Mouse (Mus musculus) gastrocnemius, adult 8-10 months (tissue): ENCODE results near the gene AF067061. TPM values are rescaled to one million over a fixed set of nuclear protein-coding genes. Genes with fewer than 3 reads are reported as not detected.
"Not testable (repeated sequence)": the region's sequence is repeated elsewhere in the genome, so short reads cannot be mapped to it uniquely, and the experiment has no call there.

Experiments
- DNase-seq, 2 experiments: peaks; one replicate each; pipeline ENCODE4 v3.0.0; 2022; ENCODE audit warnings: low spot score in 2 of 2
- total RNA-seq, 4 experiments: library from RNA; stranded (reverse); gene quantifications; 2 replicates each; pipeline ENCODE4 v1.2.4; 2022

AF067061 gene
- not detected for total RNA-seq

DNA sequence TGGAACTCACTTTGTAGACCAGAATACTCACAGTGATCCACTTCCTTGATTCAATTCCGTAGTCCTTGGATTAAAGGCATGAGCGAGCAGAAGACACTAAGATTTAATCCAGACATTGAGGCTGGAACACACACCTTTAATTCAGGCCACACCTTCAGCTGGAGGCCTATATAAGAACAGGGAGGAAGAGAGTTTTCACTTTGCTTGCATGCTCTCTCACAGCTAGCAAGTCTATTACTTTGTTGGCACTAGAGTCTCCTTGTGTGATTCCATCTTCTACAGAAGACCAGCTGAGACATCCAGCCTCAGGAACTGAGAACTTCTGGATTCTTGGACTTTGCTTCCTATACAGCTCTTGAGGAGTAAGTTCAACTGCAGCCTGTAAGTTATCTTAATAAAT is at the start of gene AF067061:
TSS of gene AF067061 (plus strand) at position 245 of the 400 bp plus-strand sequence.
- not testable (repeated sequence) for DNase-seq

DNA sequence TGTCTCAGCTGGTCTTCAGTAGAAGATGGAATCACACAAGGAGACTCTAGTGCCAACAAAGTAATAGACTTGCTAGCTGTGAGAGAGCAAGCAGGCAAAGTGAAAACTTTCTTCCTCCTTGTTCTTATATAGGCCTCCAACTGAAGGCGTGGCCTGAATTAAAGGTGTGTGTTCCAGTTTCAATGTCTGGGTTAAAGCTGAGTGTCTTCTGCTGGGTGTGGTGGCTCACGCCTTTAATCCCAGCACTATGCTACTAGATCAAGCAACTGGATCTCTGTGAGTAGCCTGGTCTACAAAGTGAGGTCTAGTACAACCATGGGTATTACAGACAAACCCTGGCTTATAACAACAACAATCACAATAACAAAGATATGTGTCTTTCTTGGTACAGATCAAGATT is 47.1 kb upstream of the AF067061 start, which contains the start of gene Gm21762:
TSS of gene Gm21762 (minus strand) at position 101 of the 400 bp plus-strand sequence.
- not testable (repeated sequence) for DNase-seq

DNA sequence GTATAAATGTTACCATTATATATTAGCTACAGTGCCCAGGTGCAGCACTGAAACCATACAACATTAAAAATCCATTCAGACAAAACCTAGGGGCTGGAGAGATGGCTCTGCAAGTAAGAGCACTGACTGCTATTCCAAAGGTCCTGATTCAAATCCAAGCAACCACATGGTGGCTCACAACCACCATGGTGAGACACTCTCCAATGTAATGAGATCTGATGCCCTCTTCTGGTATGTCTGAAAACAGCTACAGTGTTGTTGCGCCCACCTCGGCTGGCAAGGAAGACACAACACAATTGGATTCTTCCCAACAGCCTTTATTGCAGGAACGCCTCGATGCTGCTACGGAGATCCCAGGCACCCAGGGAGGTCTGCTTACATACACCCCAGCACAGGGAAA is 42.0 kb upstream of the AF067061 start:
- not testable (repeated sequence) for DNase-seq

DNA sequence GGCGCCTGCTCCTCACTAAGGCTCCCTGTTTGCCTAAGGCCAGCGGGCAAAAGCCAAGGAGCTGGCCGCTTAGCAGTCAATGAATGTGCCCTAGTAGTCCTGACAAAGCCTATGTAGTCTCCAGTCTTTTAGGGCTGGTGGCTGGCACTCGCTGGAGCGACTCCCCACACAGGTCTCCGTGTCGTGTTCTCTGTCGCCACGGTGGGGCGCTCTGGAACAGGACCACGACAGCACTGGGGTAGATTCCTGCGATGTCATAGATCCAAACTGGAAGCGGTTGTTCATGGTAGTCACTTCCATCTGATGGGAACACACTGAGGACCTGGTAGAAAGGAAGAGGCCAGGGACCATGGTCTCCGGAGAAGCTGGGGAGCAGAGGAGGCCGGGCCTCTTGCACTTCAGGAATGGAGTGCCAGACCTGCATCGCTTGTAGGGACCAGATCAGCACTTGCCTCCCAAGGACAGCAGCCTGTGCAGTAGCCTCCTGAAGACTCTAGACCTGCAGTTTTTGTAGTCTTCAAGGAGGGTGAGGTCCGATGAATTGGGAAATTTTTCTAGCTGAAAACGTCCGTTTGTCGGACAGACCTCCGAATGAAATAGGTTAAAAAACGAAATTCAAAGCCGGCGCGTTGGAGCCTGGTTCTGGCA is 39.8 kb upstream of the AF067061 start:
- not testable (repeated sequence) for DNase-seq

DNA sequence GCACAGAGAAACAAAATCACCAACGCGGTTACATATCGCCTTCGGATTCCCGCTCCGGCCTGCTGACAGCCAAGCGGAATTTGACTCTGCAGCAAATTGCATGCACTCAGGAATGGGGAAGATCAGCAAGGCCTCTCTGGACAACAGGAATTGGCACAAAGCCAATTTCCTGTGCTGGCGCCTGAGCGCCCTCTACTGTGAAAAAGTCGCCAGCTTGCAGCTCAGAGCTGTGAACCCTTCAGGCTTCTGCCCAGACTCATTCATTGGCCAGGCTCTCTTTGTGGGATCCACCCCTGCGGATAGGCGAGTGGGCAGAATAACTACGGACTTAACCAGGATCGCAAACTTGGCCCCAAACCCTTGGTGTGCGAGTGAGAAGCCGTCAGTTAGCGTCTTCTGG is 31.1 kb upstream of the AF067061 start:
- not testable (repeated sequence) for DNase-seq

DNA sequence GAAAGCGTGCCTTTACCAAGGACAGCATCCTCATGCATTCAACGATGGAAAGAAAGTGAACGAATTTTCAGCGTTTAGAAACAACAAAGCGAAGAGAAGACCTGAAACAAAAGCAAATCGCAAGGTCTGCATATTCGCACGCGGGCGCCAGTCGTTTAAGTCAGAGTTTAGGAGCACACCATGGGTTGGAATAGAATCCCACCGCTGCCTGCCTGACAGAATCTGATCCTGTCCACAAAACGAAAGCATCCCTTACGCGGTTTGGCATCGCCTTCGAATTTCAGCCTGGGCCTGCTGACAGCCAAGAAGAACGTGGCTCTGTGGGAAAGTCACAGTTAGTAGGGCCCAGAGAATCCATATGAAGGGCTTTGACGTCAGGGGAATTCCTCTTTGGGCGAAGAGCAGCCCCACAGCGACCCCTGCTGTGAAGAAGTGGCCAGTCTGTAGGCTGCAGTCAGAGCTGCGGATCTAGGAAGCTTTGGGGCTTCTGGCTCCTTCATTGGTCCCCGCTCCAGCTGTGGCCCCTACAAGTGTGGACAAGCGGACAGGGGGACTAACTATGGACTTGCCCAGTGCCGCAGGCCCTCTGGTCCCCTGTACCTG is 30.4 kb upstream of the AF067061 start:
- DNase-seq, result not testable (repeated sequence)

DNA sequence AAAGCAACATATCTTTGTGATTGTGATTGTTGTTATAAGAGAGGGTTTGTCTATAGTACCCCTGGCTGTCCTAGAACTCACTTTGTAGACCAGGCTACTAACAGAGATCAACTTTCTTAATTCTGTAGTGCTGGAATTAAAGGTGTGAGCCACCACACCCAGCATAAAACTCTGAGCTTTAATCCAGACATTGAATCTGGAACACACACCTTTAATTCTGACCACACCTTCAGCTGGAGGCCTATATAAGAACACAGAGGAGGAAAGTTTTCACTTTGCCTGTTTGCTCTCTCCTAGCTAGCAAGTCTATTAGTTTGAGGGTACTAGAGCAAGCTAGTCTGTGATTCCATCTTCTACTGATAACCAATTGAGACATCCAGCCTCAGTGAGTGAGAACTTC is 24.1 kb upstream of the AF067061 start, which contains the start of gene Gm21731:
TSS of gene Gm21731 (plus strand) at position 301 of the 400 bp plus-strand sequence.
- DNase-seq, result not testable (repeated sequence)

DNA sequence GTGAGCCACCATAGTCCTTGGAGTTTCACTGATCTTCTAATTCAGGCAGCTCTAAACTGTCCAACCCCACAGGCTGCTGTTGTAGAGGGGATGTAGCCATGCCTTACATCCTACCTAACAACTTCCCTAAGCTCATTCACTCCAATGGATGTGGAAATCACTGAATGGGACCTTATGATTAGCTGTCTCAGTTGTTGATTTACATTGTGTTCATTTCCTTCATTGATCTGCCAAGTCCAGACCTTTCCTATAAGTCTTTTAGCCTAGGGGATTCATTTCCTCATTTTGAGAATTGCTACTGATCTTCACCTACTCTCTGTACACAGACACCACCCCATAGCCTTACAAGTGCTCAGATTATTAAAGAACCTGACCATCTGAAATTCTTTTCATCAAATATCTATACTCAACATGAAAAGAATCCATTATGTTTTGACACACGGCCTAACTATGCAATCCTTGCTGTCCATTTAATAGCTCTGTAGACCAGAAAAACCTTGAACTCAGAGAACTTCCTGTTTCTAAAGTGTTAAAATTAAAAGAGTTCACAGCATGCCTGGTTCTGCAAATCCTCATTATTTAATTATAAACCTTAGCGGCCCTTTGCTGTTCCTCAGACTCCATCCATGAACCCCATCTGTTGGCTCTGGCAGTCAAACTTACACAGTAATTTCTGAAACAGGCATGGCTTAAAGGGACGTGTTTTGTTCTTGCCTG is 11.5 kb upstream of the AF067061 start:
- not testable (repeated sequence) for DNase-seq

DNA sequence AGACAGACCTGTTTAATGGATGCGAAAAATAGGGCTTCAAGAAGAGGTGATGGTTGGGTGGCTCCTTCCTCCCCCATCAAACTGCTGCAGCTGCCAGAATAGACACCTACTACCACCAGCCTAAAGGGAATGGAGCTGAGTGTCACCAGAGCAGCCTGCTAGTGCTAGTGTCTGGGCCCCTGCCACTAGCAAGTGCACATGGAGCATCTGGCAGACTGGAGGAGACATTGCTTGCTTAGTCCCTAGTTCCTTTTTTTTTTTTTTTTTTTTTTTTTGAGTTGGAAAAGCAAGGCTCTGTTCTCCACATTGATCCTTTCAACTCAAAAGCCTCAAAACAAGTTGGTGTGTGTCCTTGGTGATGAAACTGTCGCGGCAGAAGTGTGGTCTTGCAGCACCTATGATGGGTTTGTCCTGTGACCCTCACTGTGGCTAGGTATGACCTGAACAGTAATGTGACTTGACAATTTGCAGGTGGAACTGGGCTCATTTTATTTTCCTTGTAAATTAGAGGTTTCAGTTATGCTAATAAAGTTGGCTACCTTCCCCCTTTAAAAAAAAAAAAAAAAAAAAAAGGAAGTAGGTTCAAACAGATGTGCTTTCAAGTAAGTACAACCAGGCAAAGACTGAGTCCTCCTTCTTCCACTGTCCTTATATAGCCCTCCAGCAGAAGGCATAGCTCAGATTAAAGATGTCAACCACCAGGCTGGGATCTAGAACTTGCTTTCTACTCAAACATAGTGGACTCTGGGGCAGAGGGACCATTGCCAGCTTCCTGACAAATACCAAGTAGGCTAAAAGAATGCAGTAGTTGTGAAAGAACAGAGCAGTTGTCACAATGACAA is 3.9 kb upstream of the AF067061 start:
- DNase-seq, result not testable (repeated sequence)

DNA sequence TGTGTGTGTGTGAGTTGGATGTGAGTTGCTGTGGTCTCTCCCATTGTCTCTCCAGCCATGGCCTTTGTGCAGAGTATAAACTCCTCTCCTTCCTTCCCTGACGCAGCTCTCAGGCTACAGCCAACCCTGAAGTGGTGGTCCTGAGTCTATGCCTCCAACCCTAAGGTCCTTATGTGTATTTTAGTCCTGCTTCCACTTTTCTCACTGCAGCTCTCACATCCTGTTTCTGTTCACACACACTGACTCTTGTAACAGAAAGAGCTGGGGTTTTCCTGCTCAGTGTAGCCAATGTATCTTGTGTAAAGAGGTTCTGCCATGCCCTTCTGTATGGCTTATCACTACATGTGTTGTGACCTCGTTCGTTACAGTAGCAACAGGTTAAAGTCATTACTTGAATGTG is 3.2 kb upstream of the AF067061 start:
- not testable (repeated sequence) for DNase-seq

DNA sequence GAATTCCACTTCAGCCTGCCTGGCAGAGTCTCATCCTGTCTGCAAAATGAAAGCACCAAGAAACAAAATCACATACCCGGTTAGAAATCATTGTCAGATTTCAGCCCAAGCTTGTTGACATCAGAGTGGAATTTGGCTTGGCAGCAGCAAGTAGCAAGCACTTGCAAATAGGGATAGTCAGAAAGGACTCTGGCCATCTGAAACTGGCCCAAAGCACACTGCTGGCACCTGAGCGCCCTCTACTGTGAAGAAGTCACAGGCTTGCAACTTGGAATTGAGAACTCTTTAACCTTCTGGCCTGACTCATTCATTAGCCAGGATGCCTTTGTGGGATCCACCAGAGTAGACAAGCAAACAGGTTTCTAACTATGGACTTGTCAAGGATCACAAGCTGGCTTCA is 14.9 kb downstream of the AF067061 start:
- DNase-seq, result not testable (repeated sequence)

DNA sequence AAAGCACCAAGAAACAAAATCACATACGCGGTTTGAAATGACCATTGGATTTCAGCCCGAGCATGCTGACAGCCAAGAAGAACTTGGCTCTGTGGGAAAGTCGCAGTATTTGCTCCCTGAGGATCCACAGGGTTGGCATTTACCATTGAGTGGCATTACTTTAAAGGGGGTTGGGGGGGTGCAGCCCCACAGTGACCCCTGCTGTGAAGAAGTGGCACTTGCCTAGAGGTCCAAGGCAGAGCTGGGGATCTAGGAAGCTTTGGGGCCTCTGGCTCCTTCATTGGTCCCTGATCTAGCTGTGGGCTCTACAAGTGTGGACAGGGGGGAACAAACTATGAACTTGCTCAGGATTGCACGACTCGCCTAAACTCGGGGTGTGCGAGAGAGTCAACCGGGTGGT is 15.9 kb downstream of the AF067061 start:
- DNase-seq, result no peak

DNA sequence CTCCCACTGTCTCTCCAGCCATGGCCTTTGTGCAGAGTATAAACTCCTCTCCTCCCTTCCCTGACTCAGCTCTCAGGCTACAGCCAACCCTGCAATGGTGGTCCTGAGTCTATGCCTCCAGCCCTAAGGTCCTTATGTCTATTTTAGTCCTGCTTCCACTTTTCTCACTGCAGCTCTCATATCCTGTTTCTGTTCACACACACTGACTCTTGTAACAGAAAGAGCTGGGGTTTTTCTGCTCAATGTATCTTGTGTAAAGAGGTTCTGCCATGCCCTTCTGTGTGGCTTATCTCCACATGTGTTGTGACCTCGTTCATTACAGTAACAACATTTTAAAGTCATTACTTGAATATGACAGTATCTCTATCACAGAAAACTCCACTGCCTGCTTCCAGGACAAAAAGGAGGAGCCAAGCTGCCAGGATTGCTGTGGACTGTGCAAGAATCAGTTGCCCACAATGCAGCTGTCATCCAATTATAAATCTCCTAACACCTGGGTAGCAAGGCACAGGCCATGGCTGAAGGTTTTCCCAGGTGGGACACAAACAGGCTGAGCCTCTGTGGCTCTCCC is 36.5 kb downstream of the AF067061 start:
- no peak for DNase-seq

DNA sequence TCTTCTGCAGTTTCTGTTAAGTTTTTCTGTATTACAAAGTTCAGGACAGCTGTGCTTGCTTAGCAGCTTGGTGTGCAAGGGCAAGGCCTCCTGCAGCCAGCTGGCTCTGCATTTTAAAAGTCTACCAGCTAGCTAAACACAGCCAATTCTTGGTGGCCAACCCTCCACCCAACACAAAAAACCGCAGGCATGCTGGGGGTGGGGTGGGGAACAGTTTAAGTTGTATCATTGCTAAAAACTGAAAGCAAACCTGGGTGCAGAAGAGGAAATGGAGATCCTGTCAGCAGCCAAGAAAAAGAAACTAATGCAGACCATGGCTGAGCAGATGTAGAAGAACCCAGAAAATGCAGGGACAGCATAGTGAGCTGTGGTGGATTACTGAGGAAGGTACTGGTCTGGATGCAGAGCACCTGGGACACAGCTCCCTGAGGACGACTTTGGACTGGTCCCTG is 37.1 kb downstream of the AF067061 start, which contains the start of gene BC147527:
TSS of gene BC147527 (plus strand) at position 402 of the 452 bp plus-strand sequence.
- no peak for DNase-seq

DNA sequence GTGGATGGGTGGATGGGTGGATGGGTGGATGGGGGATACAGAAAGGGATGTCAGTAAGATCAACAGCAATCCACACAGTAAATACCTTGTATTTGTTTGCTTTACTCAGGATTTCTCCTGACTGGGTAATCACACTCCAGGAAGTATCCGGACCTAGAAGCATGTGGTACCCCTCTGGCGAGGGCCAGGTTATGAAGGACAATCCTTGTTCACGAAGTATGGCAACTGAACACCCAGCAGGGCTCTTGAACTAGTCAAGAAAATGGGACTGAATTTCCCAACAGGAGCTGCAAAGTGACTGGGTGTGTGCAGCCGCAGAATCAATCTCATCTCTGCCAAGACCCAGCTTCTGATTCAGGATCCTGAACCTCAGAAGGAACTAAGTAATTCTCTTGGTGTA is 37.9 kb downstream of the AF067061 start:
- DNase-seq, result no peak

DNA sequence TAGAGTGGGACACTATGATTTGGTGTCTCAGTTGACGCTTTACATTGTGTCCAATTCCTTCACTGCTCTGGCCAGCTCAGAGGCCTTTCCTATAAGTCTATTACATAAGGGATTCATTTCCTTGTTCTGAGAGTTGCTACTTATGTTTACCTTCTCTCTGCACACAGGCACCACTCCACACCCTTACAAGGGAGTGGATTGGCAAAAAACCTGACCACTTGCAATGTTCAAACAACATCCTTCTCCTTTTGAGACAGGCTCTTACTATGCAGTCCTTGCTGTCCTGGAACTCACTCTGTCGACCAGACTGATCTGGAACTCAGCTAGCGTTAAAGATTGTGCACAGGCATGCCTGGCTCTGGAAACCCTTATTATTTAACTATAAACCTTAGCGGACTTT is 47.8 kb downstream of the AF067061 start:
- DNase-seq, result no peak

DNA sequence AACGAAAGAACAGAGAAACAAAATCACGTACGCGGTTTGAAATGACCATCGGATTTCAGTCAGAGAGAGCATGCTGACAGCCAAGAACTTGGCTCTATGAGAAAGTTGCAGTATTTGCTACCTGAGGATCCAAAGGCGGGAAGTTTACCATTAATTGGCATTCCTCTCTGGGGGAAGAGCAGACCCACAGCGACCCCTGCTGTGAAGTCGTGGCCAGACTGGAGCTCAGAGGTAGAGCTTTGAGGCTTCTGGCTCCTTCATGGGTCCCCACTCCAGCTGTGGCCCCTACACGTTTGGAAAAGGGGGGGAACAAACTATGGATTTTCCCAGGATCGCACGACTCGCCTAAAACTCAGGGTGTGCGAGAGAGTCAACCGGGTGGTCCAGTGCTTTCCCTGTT is 50.7 kb downstream of the AF067061 start:
- DNase-seq, result no peak
